Mouse (Mus musculus) neutrophil, adult 59 days (primary cell): Measurements from ENCODE around the gene Strap. TPM values are rescaled to one million over a fixed set of nuclear protein-coding genes. Genes with fewer than 3 reads are reported as not detected.

ENCODE experiments used
- total RNA-seq, 2 experiments: library from RNA; stranded (reverse); gene quantifications; 1 replicate in 1 of 2; 2 replicates in 1 of 2; pipeline ENCODE4 v1.2.4; 2023

Strap gene
- total RNA-seq = 10 to 100 TPM; 58.4 to 79.9 TPM

GRCm38 (mm10) chr6:137734846-137735609, at the start of gene Strap:
Gene Strap (plus strand): TSS chr6:137735078.

DNA sequence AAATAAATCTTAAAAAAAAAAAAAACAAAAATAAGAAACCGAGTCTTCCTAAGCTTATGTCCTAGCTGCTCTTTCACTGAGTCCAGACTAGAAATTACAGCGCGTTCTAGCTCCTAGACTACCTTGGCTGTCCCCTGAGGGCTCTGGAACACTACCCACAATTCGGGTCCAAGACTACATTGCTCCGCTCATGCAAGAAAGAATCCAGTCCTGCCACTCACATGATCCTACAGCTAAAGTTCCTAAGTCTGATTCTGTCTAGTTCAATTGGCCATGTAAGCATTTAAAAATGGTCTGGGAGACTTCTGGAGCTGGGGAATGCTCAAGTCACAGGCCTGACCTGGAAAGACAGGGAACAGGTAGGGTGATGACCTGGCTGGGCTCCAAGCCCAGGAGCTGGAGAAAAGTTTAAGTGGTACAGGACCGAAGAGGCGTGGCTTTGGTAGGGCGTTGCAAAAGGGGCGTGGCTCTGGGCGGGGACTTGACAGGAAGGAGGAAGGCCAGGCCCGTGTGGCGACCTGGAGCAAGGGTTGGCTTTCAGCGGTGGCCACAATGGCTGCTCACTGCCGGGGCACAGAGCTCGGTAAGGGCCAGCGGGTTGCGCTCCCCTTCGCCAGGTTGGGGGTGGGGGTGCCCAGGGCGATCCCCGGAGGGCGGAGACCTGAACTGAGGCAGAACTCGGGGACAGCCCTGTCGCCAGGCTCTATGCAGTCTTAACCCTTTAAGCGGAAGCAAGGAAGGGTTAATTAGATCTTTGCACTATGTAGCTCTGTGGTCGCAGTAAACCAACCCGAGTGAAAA, 19.4 kb downstream of the Strap start, which contains the start of gene Dera:
Gene Dera (plus strand): TSS at position 491 of the 801 bp plus-strand sequence.

Other genes starting within 250 kb of the Strap start
- gene Eps8, start 80.2 kb upstream of the Strap start, total RNA-seq = 1 to 10 TPM; 3.7 to 6.7 TPM
- 10 to 100 TPM; 21.9 to 28.2 TPM for gene Dera, start 19.5 kb downstream of the Strap start, total RNA-seq